Mouse (Mus musculus) retina, adult 2 months (tissue): ENCODE data around the gene Dusp8.
"Not testable (repeated sequence)": the region's sequence is repeated elsewhere in the genome, so short reads cannot be mapped to it uniquely, and the experiment has no call there.

Experiments used
- DNase-seq: peaks from one replicate; pipeline ENCODE4 v3.0.0-alpha.2; 2012; ENCODE audit warnings: low read depth, low spot score

Gene Dusp8

GRCm38 (mm10) chr7:142095183-142095931 lies at the start of gene Dusp8:
Gene Dusp8 (minus strand): TSS chr7:142095843.
- peak; percentile 86 for DNase-seq

- no peak for DNase-seq
Observed at GRCm38 (mm10) chr7:142144507-142144906, 48.9 kb upstream of the Dusp8 start, which contains the start of gene Gm45337. Gene Gm45337 (minus strand): TSS chr7:142144607.

- not testable (repeated sequence) for DNase-seq
Observed at GRCm38 (mm10) chr7:142143506-142144010, 47.9 kb upstream of the Dusp8 start.

GRCm38 (mm10) chr7:142140696-142141095 lies 45.1 kb upstream of the Dusp8 start:
- no peak for DNase-seq

- not testable (repeated sequence) for DNase-seq
Observed at GRCm38 (mm10) chr7:142135934-142136333, 40.3 kb upstream of the Dusp8 start, which contains the start of gene Gm39115. Gene Gm39115 (minus strand): TSS chr7:142136034.

- peak; percentile 57 for DNase-seq
Observed at GRCm38 (mm10) chr7:142134206-142134995, 38.8 kb upstream of the Dusp8 start.

- DNase-seq, result no peak
Observed at GRCm38 (mm10) chr7:142128843-142129242, 33.2 kb upstream of the Dusp8 start.

GRCm38 (mm10) chr7:142120629-142121028 lies 25.0 kb upstream of the Dusp8 start, which contains the start of gene Gm45618:
Gene Gm45618 (minus strand): TSS chr7:142120729.
- DNase-seq, result not testable (repeated sequence)

GRCm38 (mm10) chr7:142119632-142120031 lies 24.0 kb upstream of the Dusp8 start:
- no peak for DNase-seq

- DNase-seq, result no peak
Observed at GRCm38 (mm10) chr7:142104747-142105146, 9.1 kb upstream of the Dusp8 start.

GRCm38 (mm10) chr7:142097776-142098175 lies 2.1 kb upstream of the Dusp8 start:
- peak; percentile 78 for DNase-seq

GRCm38 (mm10) chr7:142096701-142097100 lies 1.1 kb upstream of the Dusp8 start:
- no peak for DNase-seq

- no peak for DNase-seq
Observed at GRCm38 (mm10) chr7:142094301-142095143, 1.1 kb downstream of the Dusp8 start.

- no peak for DNase-seq
Observed at GRCm38 (mm10) chr7:142093696-142094240, 1.9 kb downstream of the Dusp8 start.

- DNase-seq, result no peak
Observed at GRCm38 (mm10) chr7:142092991-142093390, 2.7 kb downstream of the Dusp8 start.

- no peak for DNase-seq
Observed at GRCm38 (mm10) chr7:142091848-142092247, 3.8 kb downstream of the Dusp8 start.

GRCm38 (mm10) chr7:142089648-142090447 lies 5.8 kb downstream of the Dusp8 start:
- no peak for DNase-seq

- peak; percentile 62 for DNase-seq
Observed at GRCm38 (mm10) chr7:142088886-142089285, 6.8 kb downstream of the Dusp8 start.

GRCm38 (mm10) chr7:142087069-142087652 lies 8.5 kb downstream of the Dusp8 start:
- no peak for DNase-seq
